Mouse (Mus musculus) intestine, postnatal 0 days (tissue): ENCODE data around the gene Cbfb. TPM values are rescaled to one million over a fixed set of nuclear protein-coding genes. Genes with fewer than 3 reads are reported as not detected.

Source experiments
- ATAC-seq: fragments of 200-750 bp; cut with Nextera tagmentation; 2 replicates; pipeline ENCODE4 v1.8.0; 2017; ENCODE audit warnings: mild to moderate bottlenecking, moderate TSS enrichment, moderate library complexity
- H3K27ac ChIP-seq: fragments of 300-500 bp; sonication (generic); 2 replicates; pipeline ENCODE4 v1.5.1; 2014; ENCODE audit warnings: mild to moderate bottlenecking, low read depth, low read length, moderate library complexity
- H3K27me3 ChIP-seq: fragments of 300-500 bp; sonication (generic); replicated peaks from 2 replicates; pipeline ENCODE4 v1.6.1; 2014; ENCODE audit warnings: low read length, mixed read lengths; ENCODE audit not compliant: control insufficient read depth, insufficient read depth
- H3K36me3 ChIP-seq: fragments of 300-500 bp; sonication (generic); 2 replicates; pipeline ENCODE4 v1.6.1; 2014; ENCODE audit warnings: mild to moderate bottlenecking, moderate library complexity; ENCODE audit not compliant: control insufficient read depth, insufficient read depth
- H3K4me1 ChIP-seq: fragments of 300-500 bp; sonication (generic); replicated peaks from 2 replicates; pipeline ENCODE4 v1.6.1; 2014; ENCODE audit warnings: antibody characterized with exemption, low read length, mixed read lengths; ENCODE audit not compliant: control insufficient read depth, insufficient read depth
- H3K4me2 ChIP-seq: fragments of 300-500 bp; sonication (generic); replicated peaks from 2 replicates; pipeline ENCODE4 v1.6.1; 2014; ENCODE audit warnings: low read depth, mild to moderate bottlenecking, moderate library complexity
- H3K4me3 ChIP-seq: fragments of 300-500 bp; sonication (generic); 2 replicates; pipeline ENCODE4 v1.5.1; 2014; ENCODE audit warnings: low read depth, low read length
- H3K9ac ChIP-seq: fragments of 300-500 bp; sonication (generic); 2 replicates; pipeline ENCODE4 v1.6.1; 2014; ENCODE audit warnings: mild to moderate bottlenecking, low read depth, low read length
- H3K9me3 ChIP-seq: fragments of 300-500 bp; sonication (generic); 2 replicates; pipeline ENCODE4 v1.6.1; 2016; ENCODE audit warnings: mixed run types; ENCODE audit not compliant: control insufficient read depth
- CTCF ChIP-seq: sonication (generic); IDR thresholded peaks from 2 replicates; pipeline ENCODE4 v1.5.1; 2016; ENCODE audit warnings: low read depth, mild to moderate bottlenecking, control low read depth, antibody characterized with exemption, moderate library complexity
- WGBS: fragments of 180-500 bp; shearing (Covaris S2); extraction: QIAGEN DNeasy Blood & Tissue Kit; methylation state at CpG from one replicate; pipeline ENCODE4 v1.1.7; 2014; 5-methylcytosine and 5-hydroxymethylcytosine counted together
- polyA plus RNA-seq: library from polyadenylated mRNA; unstranded; fragments of >200 nt; fragmentation: Nextera tagmentation; extraction: Ambion mirVana; gene quantifications from 2 replicates; pipeline ENCODE4 v1.2.1, GENCODE M21; 2015

The Cbfb gene
- polyA plus RNA-seq, 1 experiment from 2014 or later = 18.9 TPM

- Histone ChIP-seq H3K36me3 (peaks cover 12% of the 10 kb centered on the region), H3K9ac (no peak overlapping the region), H3K27ac (no peak overlapping the region), H3K27me3 (no peaks in the 10 kb centered on the region), H3K9me3 (no peaks in the 10 kb centered on the region), H3K4me2 (no peak overlapping the region), H3K4me3 (no peak overlapping the region), H3K4me1 (no peaks in the 10 kb centered on the region)
- ATAC-seq = no peak
- no peak for TF ChIP-seq CTCF
- WGBS = 25% methylated on average over 1 of the region's 1 CpGs
Measured at GRCm38 (mm10) chr8:105233126-105233935, 62.9 kb downstream of the Cbfb start.

DNA sequence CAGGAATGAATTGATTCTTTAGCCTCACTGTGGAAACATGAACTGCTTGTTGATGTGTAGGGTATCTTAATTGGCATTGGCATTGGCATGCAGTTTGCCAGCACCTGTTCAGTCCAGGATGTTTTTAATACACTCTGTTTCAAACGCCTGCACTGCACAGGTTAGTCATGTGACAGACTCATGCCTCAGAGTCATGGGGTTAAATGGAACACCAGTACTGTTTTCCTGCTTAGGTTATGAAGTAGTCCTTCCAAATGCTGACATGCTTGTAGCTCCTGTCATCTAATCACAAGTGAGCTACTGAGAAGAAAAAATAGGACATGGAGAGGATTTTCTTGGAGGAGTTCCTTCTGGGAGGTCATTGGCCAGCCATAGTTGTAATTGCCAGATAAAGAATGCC is 64.7 kb downstream of the Cbfb start:
- 0 out of 2 replicates have a peak, but pooled peaks have one; percentile 51 for ATAC-seq
- TF ChIP-seq CTCF = no peak
- 67% methylated on average over 1 of the region's 1 CpGs for WGBS
- Histone ChIP-seq H3K27ac (no peak overlapping the region), H3K9ac (no peak overlapping the region), H3K27me3 (no peaks in the 10 kb centered on the region), H3K4me2 (no peak overlapping the region), H3K36me3 (peaks cover 27% of the 10 kb centered on the region), H3K4me3 (no peak overlapping the region), H3K4me1 (no peaks in the 10 kb centered on the region), H3K9me3 (no peaks in the 10 kb centered on the region)

DNA sequence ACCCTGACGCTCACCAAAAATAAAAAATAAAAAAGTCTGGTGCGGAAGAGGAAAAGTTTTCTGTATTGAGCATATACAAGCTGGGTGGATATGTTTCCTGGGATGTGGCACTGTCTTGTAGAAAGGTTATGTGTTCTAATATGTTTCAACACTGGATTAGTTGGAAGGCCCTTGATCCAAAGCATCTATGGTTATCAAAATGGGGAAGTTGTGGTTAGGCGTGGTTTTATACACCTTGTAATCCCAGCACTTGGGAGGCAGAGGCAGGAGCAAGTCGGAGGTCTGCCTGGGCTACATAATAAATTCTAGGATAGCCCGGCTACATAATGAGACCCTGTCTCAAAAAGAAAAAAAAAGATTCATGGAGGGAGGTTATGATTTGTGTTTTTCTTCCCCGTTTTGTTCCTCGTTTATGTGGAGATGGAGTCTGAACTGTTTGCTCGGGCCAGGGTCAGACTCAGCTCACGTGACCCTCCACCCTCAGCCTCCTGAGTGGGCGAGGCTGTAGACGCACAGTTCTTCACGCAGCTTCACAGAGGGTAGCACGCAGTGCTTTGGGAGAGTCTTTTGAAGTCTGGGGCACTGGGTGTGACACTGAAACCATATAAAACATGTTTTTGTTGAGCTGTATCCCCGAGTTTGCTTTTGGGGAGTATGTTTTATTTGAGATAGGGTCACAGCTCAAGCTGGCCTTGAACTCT is 67.1 kb downstream of the Cbfb start:
- no peak overlapping the region for H3K9ac ChIP-seq
- no peak overlapping the region for H3K4me3 ChIP-seq
- H3K27ac ChIP-seq = no peak overlapping the region
- 83% methylated on average over 14 of the region's 14 CpGs for WGBS
- TF ChIP-seq CTCF = no peak
- no peaks in the 10 kb centered on the region for H3K27me3 ChIP-seq
- no peaks in the 10 kb centered on the region for H3K4me1 ChIP-seq
- no peaks in the 10 kb centered on the region for H3K9me3 ChIP-seq
- no peak overlapping the region for H3K4me2 ChIP-seq
- peaks cover 47% of the 10 kb centered on the region for H3K36me3 ChIP-seq
- no peak for ATAC-seq

DNA sequence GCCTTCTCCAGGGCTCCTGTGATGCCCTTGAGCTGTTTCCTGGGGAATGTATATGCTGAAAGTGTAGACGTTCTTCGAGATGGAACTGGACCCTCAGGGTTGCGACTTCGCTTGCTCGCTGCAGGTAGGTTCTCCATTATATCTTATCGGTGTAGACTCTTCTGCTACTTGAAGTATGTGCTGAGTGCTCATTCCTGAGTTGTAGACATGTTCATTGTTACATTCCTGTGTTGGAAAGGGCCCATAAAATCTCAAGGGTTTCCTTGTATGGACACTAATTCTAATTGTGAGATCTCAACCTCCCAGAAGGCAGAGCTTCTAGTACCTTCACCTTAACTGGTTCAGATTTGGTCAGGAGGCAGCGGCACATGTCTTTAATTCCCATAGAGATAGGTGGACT is 70.5 kb downstream of the Cbfb start:
- H3K9ac ChIP-seq = no peak overlapping the region
- H3K27ac ChIP-seq = no peak overlapping the region
- H3K4me2 ChIP-seq = no peak overlapping the region
- no peak for ATAC-seq
- H3K4me3 ChIP-seq = no peak overlapping the region
- TF ChIP-seq CTCF = no peak
- H3K9me3 ChIP-seq = no peaks in the 10 kb centered on the region
- 97% methylated on average over 7 of the region's 7 CpGs for WGBS
- no peaks in the 10 kb centered on the region for H3K4me1 ChIP-seq
- H3K36me3 ChIP-seq = peaks cover 52% of the 10 kb centered on the region
- no peaks in the 10 kb centered on the region for H3K27me3 ChIP-seq

DNA sequence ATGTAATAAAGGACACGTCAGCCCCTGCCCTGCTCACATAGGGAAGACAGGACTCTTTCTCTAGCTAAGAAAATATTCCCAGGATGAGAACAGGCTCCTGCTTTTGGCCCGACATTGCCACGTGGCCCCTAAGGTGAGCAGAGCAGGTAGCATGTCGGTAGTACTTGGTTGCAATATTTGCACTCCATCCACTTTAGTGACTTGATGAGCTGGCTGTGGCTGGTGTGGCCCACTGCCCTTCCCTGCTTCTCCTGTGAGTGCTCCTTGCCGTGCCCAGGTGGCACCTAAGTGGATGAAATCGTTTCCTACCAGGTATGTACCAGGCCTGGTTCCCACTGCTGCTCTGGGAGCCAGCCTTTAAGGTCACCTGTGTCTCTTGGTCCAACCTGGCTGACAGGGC is 81.5 kb downstream of the Cbfb start:
- Histone ChIP-seq H3K9me3 (no peaks in the 10 kb centered on the region), H3K4me3 (no peak overlapping the region), H3K4me1 (peaks cover 3% of the 10 kb centered on the region; the same call in 1 of the 2 replicates), H3K27ac (no peak overlapping the region), H3K36me3 (peaks cover 54% of the 10 kb centered on the region), H3K27me3 (no peaks in the 10 kb centered on the region), H3K4me2 (no peak overlapping the region), H3K9ac (no peak overlapping the region)
- TF ChIP-seq CTCF = no peak
- no peak for ATAC-seq
- WGBS = 93% methylated on average over 6 of the region's 6 CpGs

DNA sequence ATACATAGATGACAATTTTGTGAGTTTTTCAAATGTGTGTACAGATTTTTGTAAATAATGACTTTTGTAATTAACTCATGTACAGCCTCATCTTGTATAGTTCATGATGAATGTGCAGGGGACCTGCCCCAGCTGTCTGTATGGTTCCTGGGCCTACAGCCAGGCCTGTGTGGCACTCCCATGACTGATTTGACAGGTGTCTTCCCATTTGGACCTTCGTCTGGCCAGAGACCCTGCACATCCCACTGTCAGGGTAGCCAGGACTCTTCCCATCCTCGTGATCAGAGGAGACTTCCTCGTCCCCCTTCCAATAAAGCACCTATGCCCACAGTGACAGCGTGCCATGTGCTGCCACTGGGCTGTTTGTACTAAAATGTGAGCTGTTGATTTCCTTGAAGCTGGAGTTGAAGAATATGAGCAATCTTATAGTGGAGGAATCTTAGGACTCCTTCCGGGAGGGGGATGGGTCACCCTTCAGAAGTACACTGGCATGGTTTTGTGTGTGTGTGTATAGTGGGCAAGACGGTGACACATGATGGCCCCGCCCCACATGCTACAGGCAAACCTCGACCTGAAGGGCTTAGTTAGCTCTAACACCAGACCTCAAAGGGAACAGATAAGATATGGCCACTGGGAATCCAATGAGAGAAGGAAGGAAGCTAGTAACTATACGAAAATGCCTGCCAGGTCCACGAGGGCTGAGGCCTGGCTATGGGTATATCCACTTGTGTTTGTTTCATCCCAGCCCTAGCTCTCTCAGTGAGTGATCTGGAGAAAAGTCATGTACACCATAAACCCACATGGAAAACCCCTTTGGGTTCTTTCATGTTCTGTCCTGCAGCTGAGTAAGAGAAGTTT is 82.4 kb downstream of the Cbfb start:
- Histone ChIP-seq H3K9me3 (no peaks in the 10 kb centered on the region), H3K27ac (no peak overlapping the region), H3K27me3 (no peaks in the 10 kb centered on the region), H3K36me3 (peaks cover 45% of the 10 kb centered on the region), H3K4me2 (no peak overlapping the region; the same call in 1 of the 2 replicates), H3K9ac (no peak overlapping the region), H3K4me1 (peaks cover 3% of the 10 kb centered on the region; the same call in 1 of the 2 replicates), H3K4me3 (no peak overlapping the region)
- 60% methylated on average over 10 of the region's 10 CpGs for WGBS
- no peak for ATAC-seq
- no peak for TF ChIP-seq CTCF
